Mouse (Mus musculus): ENCODE data around the gene Nup210l.

The Nup210l gene

DNA sequence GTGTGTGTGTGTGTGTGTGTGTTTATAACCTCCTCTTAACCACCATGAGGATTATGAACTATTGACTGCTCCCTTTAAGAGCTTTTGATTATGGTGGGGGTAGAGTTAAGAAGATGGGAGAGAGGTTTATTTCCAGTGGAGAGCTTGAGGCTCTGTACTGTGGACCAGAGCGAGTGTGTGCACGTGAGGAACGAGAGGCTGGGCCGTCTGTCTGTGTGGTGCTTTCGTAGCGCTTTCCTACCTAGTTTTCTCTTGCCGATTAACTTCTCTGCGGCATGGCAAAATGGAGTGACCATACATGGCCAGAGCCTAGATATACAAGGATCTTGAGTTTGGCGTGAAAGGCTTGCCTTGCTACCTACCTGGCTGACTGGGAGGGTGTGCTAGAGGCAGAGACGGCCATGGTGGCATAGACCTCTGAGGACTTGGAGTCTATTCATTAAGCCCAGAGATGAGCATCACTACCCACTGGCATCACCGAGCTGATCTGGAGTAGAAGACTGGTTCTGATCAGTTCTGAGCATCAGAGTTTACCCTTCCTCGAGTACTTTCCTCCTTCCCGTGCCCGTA is 151.9 kb downstream of the Nup210l start:
- in situ Hi-C loops (cut with MboI, MseI): no loop called here

DNA sequence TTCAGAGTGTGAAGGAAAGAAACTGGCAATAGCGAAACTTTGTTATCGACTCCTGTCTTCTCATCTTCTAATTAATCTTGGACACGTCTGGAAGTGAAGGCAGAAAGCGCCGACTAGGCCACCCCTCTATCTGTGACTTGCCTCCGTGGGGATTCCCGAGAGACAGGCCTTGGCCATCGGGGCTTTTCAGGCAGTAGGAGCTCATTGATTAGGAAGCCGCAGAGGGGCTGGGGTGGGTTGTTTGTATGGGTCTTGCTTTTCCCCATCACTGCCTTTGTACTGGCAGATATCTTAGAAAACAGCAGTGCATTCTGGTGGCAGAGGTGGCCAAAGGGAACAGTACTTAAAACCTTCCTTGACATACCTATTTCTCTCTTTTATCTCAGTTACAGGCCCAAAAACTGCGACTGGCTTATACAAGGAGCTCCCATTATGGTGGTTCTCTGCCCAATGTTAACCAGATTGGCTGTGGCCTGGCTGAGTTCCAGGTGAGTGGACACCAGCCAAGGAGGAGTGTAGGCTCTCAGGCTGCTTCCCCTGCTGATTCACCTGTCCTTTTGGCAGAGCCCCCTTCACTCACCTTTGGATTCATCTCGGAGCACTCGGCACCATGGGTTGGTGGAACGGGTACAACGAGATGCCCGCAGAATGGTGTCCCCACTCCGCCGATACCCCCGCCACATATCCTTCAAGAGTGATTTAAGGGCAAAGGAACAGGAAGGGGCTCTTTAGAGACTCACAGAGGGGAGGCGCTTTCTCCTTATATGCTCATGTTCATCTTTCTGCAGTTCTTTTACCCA is 153.0 kb downstream of the Nup210l start:
- in situ Hi-C loops (cut with MboI, MseI): no loop called here

DNA sequence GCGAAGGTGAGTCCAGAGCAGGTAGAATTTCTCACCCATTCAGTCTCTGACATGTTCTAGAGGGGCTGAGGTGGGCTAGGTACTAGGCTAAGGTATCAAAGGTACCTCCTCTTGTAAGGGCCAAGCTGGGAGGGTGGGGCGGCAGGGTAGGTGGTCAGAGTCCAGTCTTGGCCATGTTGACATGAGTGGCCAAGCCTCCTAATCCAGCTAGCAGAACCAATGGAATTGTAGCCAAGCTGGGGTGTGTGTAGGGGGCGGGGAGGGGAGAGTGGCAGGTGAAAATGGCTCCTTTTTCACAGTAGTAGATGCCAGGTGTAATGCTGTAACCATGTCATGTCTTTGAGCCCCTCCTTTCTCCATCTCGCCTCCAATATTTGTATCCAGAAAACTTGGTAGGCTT is 154.6 kb downstream of the Nup210l start:
- in situ Hi-C loops (cut with MboI, MseI): no loop called here
